Mouse (Mus musculus) bone marrow macrophage, adult 2 months (primary cell): ENCODE data around the gene Ncs1.

Experiments used
- CTCF ChIP-seq: IDR thresholded peaks from 2 replicates; pipeline ENCODE4 v1.5.1; 2012; ENCODE audit warnings: low read depth, mild to moderate bottlenecking, low read length, moderate library complexity
- POLR2A ChIP-seq: IDR thresholded peaks from 2 replicates; pipeline ENCODE4 v1.6.1; 2012; ENCODE audit warnings: mild to moderate bottlenecking, low read depth, low read length, borderline replicate concordance

GRCm38 (mm10) chr2:31248856-31249255, 3.2 kb downstream of the Ncs1 start:
- no peak for TF ChIP-seq CTCF
- no peak for TF ChIP-seq POLR2A
